Mouse (Mus musculus) hindbrain, embryonic 11.5 days (tissue): Measurements from ENCODE around the gene Ndel1. TPM values are rescaled to one million over a fixed set of nuclear protein-coding genes. Genes with fewer than 3 reads are reported as not detected.

ENCODE experiments used
- ATAC-seq: fragments of 200-750 bp; cut with Nextera tagmentation; 2 replicates; pipeline ENCODE4 v1.8.0; 2017; ENCODE audit warnings: mild to moderate bottlenecking, moderate TSS enrichment, moderate library complexity; ENCODE audit not compliant: low FRiP score
- DNase-seq: peaks from one replicate; pipeline ENCODE4 v3.0.0-alpha.2; 2015; ENCODE audit warnings: low spot score
- H3K27ac ChIP-seq: fragments of 300-500 bp; sonication (generic); 2 replicates; pipeline ENCODE4 v1.5.1; 2014; ENCODE audit warnings: mild to moderate bottlenecking, low read depth, low read length
- H3K27me3 ChIP-seq: fragments of 300-500 bp; sonication (generic); 2 replicates; pipeline ENCODE4 v1.6.1; 2014; ENCODE audit warnings: mild to moderate bottlenecking, low read length, moderate library complexity, mixed read lengths; ENCODE audit not compliant: control insufficient read depth, insufficient read depth
- H3K36me3 ChIP-seq: fragments of 300-500 bp; sonication (generic); 2 replicates; pipeline ENCODE4 v1.6.1; 2014; ENCODE audit warnings: mild to moderate bottlenecking, low read length, moderate library complexity, mixed read lengths; ENCODE audit not compliant: control insufficient read depth, insufficient read depth
- H3K4me1 ChIP-seq: fragments of 300-500 bp; sonication (generic); replicated peaks from 2 replicates; pipeline ENCODE4 v1.6.1; 2014; ENCODE audit warnings: low read length, mixed read lengths; ENCODE audit not compliant: control insufficient read depth, insufficient read depth
- H3K4me2 ChIP-seq: fragments of 300-500 bp; sonication (generic); replicated peaks from 2 replicates; pipeline ENCODE4 v1.6.1; 2014; ENCODE audit warnings: mild to moderate bottlenecking, low read depth, low read length
- H3K4me3 ChIP-seq: fragments of 300-500 bp; sonication (generic); 2 replicates; pipeline ENCODE4 v1.5.1; 2014; ENCODE audit warnings: low read depth, low read length
- H3K9ac ChIP-seq: fragments of 300-500 bp; sonication (generic); 2 replicates; pipeline ENCODE4 v1.6.1; 2014; ENCODE audit warnings: low read depth, low read length
- H3K9me3 ChIP-seq: fragments of 300-500 bp; sonication (generic); 2 replicates; pipeline ENCODE4 v1.6.1; 2016; ENCODE audit warnings: low read length; ENCODE audit not compliant: control insufficient read depth
- WGBS: fragments of 180-500 bp; shearing (Covaris S2); extraction: QIAGEN DNeasy Blood & Tissue Kit; methylation state at CpG from one replicate; pipeline ENCODE4 v1.1.7; 2014; 5-methylcytosine and 5-hydroxymethylcytosine counted together
- polyA plus RNA-seq: library from polyadenylated mRNA; unstranded; fragments of >200 nt; fragmentation: Nextera tagmentation; extraction: Ambion mirVana; gene quantifications from 2 replicates; pipeline ENCODE4 v1.2.1, GENCODE M21; 2014

Gene Ndel1
- polyA plus RNA-seq, 1 experiment from 2014 or later: 53.3 TPM

DNA sequence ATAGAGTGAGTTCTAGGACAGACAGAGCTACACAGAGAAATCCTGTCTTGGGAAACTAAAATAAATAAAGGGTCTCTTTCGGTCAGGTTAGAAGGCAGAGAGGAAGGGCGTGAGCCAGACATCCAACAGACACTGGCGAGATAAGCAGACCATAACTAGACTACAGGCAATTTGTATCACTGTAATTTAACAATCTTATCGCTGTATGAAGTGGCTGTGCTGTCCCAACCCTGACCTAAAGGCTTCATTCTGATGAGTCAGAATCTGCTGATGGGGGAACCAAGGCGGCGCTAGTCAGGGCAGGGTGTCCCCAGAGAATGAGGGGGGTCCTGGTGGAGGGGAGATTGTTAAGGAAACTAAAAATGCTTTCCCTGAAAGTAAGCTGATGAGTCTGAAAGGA, 27.1 kb upstream of the Ndel1 start:
- H3K9me3 ChIP-seq: no peaks in the 10 kb centered on the region
- no peak overlapping the region for H3K27ac ChIP-seq
- H3K9ac ChIP-seq: no peak overlapping the region
- 95% methylated on average over 6 of the region's 6 CpGs for WGBS
- no peak overlapping the region for H3K4me3 ChIP-seq
- no peak for ATAC-seq
- 0 out of 2 replicates have a peak, but pooled peaks cover 2% of the 10 kb centered on the region for H3K36me3 ChIP-seq
- DNase-seq: no peak
- H3K27me3 ChIP-seq: no peaks in the 10 kb centered on the region
- no peak overlapping the region for H3K4me2 ChIP-seq
- no peaks in the 10 kb centered on the region; the same call in 1 of the 2 replicates for H3K4me1 ChIP-seq

DNA sequence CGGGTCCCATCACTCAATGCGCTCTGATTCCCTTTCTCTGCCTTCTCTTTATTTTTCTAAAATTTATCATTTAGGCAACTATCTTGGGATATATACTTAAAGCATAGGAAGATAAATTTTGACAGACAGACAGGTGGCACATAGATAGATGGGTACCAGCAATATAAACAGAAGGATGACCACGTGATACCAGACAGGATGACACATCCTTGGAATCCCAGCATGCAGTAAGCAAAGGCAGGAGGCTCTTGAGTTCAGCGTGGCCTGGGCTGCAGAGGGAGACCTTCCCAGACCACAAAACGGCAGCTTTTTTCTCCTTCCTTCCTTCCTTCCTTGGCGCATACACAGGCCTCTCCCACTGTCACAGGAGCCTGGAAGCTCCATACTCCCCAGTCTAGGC, 26.2 kb upstream of the Ndel1 start:
- WGBS: 76% methylated on average over 6 of the region's 6 CpGs
- H3K4me3 ChIP-seq: no peak overlapping the region
- H3K4me1 ChIP-seq: no peaks in the 10 kb centered on the region; the same call in 1 of the 2 replicates
- DNase-seq: no peak
- H3K9ac ChIP-seq: no peak overlapping the region
- no peak overlapping the region for H3K4me2 ChIP-seq
- no peaks in the 10 kb centered on the region for H3K27me3 ChIP-seq
- ATAC-seq: no peak
- no peak overlapping the region for H3K27ac ChIP-seq
- no peaks in the 10 kb centered on the region for H3K36me3 ChIP-seq
- no peaks in the 10 kb centered on the region for H3K9me3 ChIP-seq

DNA sequence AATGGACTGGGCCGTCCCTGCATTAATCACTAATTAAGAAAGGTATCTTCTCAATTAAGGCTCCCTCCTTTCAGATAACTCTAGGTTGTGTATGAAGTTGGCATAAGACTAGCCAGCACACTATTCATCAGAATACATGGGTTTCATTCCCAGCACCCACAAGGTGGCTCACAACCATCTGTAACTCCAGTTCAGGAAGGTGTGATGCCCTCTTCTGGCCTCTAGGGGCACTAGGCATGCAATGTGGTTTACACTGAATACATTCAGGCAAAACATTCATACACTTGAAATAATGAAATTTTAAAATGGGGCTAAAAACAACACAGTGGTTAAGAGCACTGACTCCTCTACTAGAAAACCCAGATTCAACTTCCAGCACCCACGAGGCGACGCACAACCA, 25.5 kb upstream of the Ndel1 start:
- peak; percentile 39 for DNase-seq
- H3K9ac ChIP-seq: no peak overlapping the region
- H3K4me1 ChIP-seq: no peaks in the 10 kb centered on the region
- H3K9me3 ChIP-seq: no peaks in the 10 kb centered on the region
- H3K4me3 ChIP-seq: no peak overlapping the region
- no peak overlapping the region for H3K27ac ChIP-seq
- H3K4me2 ChIP-seq: no peak overlapping the region
- 49% methylated on average over 4 of the region's 4 CpGs for WGBS
- no peaks in the 10 kb centered on the region for H3K27me3 ChIP-seq
- no peaks in the 10 kb centered on the region for H3K36me3 ChIP-seq
- ATAC-seq: no peak

- H3K27ac ChIP-seq: no peak overlapping the region
- H3K4me2 ChIP-seq: no peak overlapping the region
- H3K9me3 ChIP-seq: no peaks in the 10 kb centered on the region
- H3K9ac ChIP-seq: no peak overlapping the region
- H3K36me3 ChIP-seq: no peaks in the 10 kb centered on the region
- H3K4me1 ChIP-seq: no peaks in the 10 kb centered on the region
- 96% methylated on average over 5 of the region's 5 CpGs for WGBS
- H3K27me3 ChIP-seq: no peaks in the 10 kb centered on the region
- ATAC-seq (no peak), DNase-seq (no peak)
- no peak overlapping the region for H3K4me3 ChIP-seq
Observed at GRCm38 (mm10) chr11:68896247-68896646, 24.6 kb upstream of the Ndel1 start.

- no peak overlapping the region for H3K27ac ChIP-seq
- no peak overlapping the region for H3K9ac ChIP-seq
- DNase-seq: no peak
- 71% methylated on average over 12 of the region's 12 CpGs for WGBS
- H3K36me3 ChIP-seq: no peaks in the 10 kb centered on the region
- ATAC-seq: no peak
- H3K27me3 ChIP-seq: no peaks in the 10 kb centered on the region
- H3K9me3 ChIP-seq: no peaks in the 10 kb centered on the region
- H3K4me2 ChIP-seq: no peak overlapping the region
- no peaks in the 10 kb centered on the region for H3K4me1 ChIP-seq
- H3K4me3 ChIP-seq: no peak overlapping the region
Observed at GRCm38 (mm10) chr11:68893911-68894464, 22.3 kb upstream of the Ndel1 start.

- ATAC-seq (no peak), DNase-seq (no peak)
- 77% methylated on average over 15 of the region's 15 CpGs for WGBS
- Histone ChIP-seq H3K9ac (no peak overlapping the region), H3K9me3 (no peaks in the 10 kb centered on the region), H3K36me3 (no peaks in the 10 kb centered on the region), H3K4me2 (no peak overlapping the region), H3K4me1 (no peaks in the 10 kb centered on the region), H3K27me3 (no peaks in the 10 kb centered on the region), H3K4me3 (no peak overlapping the region), H3K27ac (no peak overlapping the region)
Observed at GRCm38 (mm10) chr11:68892233-68892832, 20.7 kb upstream of the Ndel1 start.

DNA sequence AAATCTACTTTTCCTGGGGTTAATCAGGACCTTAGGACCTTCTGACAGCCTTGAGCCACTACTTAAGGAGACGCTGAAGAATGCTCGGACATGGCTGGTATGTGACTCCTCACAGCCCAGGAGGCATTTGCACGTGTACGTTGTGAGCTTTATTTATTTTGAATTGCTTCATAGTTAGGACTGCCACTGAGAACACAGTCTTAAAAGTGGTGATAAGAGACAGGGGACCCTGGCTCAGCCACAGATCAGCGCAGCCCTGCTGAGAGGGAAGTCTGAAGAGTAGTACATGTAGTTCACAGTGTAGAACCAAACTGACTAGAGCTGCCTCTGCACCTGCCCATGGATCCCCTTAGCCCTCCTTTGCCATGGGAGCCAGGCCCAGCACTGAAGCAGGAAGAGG, 20.2 kb upstream of the Ndel1 start:
- Histone ChIP-seq H3K36me3 (no peaks in the 10 kb centered on the region), H3K4me2 (no peak overlapping the region), H3K4me3 (no peak overlapping the region), H3K9ac (no peak overlapping the region), H3K9me3 (no peaks in the 10 kb centered on the region), H3K27ac (no peak overlapping the region), H3K4me1 (no peaks in the 10 kb centered on the region), H3K27me3 (no peaks in the 10 kb centered on the region)
- 86% methylated on average over 5 of the region's 5 CpGs for WGBS
- no peak for ATAC-seq
- DNase-seq: no peak

DNA sequence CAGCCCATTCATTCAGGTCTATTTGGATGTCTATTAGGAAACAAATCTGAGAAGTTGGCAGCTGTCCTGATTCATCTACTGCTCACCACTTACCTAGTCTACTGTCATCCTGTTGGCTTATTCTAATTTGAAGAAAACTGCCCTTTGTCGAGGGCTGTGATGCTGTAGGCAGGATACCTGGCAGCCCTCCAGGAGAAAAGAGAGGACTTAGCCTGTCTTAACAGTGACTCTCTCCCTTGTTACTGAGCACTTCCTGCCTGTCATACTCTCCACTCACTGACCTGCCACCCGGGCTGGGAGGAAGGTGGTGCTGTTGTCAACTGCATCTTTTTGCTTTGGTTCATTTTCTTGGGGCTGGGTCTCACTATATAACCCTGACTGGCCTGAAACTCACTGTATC, 19.0 kb upstream of the Ndel1 start:
- DNase-seq (no peak), ATAC-seq (no peak)
- no peaks in the 10 kb centered on the region for H3K9me3 ChIP-seq
- no peak overlapping the region for H3K9ac ChIP-seq
- H3K36me3 ChIP-seq: no peaks in the 10 kb centered on the region
- H3K4me1 ChIP-seq: no peaks in the 10 kb centered on the region
- WGBS: 67% methylated on average over 2 of the region's 2 CpGs
- H3K4me2 ChIP-seq: no peak overlapping the region
- no peak overlapping the region for H3K4me3 ChIP-seq
- H3K27me3 ChIP-seq: no peaks in the 10 kb centered on the region
- H3K27ac ChIP-seq: no peak overlapping the region

DNA sequence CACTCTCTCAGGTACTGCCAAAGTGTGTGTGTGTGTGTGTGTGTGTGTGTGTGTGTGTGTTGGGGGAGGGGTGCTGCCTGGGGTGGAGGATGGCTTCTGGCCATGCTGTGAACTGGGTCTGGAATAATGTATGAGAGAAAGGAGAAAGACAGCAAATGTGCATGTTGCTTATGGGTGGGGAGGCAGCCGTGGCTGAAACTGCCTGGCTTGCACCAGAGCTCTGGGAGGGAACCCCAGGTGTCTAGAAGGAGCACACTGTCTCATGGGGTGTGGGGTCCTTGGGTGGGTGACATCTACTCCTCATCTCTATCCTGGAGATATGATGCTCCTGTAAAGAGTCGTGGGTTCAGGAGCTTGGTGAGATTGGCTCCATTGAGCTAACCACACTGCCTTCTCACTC, 17.0 kb upstream of the Ndel1 start:
- ATAC-seq (no peak), DNase-seq (no peak)
- H3K9ac ChIP-seq: no peak overlapping the region
- no peaks in the 10 kb centered on the region for H3K4me1 ChIP-seq
- no peak overlapping the region for H3K4me3 ChIP-seq
- no peaks in the 10 kb centered on the region for H3K36me3 ChIP-seq
- 78% methylated on average over 2 of the region's 2 CpGs for WGBS
- no peaks in the 10 kb centered on the region for H3K9me3 ChIP-seq
- H3K27me3 ChIP-seq: no peaks in the 10 kb centered on the region
- H3K4me2 ChIP-seq: no peak overlapping the region
- no peak overlapping the region for H3K27ac ChIP-seq
